Mouse (Mus musculus): Measurements from ENCODE around the gene Sec22c. TPM values are rescaled to one million over a fixed set of nuclear protein-coding genes. Genes with fewer than 3 reads are reported as not detected.
A peak's percentile ranks its signal among the peaks of the same experiment; 100 is the strongest.

The Sec22c gene
- total and polyA plus RNA-seq, 2 experiments from 2014 or later = 25.2 to 28.6 TPM

DNA sequence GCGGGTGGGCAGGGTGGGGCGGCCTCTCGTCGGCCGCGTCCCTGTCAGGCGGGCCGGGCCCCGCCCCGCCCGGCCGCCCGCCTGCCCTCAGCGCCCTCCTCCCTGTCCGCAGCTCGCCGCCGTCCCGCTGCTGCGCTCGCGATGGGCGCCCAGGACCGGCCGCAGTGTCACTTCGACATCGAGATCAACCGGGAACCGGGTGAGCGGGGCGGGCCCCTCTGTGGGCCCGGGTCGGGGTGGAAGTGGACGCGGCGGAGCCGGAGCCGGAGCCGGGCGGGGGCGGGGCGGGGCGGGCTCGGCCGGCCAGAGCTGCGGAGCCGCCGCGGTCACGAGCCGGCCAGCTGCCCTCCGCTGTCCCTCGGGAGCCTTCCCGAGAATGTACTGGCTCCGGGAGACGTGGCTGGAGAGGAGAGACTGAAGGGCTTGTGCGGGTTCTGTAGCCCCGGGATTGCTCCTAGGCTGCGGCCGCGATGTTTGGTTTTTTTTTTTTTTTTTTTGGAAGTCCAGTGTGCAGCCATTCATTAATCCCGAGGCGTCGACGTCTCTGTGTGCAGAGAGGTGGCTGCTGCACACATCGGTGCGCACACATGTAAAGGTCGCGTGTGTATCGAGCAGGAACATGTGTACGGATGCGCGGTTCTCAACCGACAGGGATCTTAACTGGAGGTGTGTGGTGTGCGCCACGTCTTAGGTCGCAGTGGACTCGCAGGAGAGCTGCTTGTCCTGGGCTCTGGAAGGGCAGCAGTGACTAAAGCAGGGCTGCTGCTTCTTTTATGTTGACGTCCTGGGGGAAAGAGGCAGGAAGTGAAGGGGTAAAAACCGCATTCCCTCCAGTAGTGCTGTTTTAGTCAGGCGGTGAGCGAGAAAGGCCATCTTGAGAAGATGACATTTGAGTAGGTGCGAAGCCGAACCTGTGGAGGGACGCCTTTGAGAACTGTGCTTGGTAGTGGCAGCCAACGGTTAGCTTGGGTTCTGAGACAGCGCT is 14.3 kb upstream of the Sec22c start:
- H3K27ac ChIP-seq = peak overlapping the region; percentile 97
- under 1% methylated on average over 66 of the region's 87 CpGs for WGBS
- H3K4me3 ChIP-seq (ENCODE audit: low read length) = peak overlapping the region; percentile 80
- TF ChIP-seq CTCF (IDR thresholded peaks at IDR 0.05; ENCODE audit: low read depth) = no peak
- no peaks in the 10 kb centered on the region for H3K36me3 ChIP-seq (ENCODE audit: insufficient read depth, low read length)
- ATAC-seq = peak; percentile 71
- peak; percentile 58 for DNase-seq (ENCODE audit: low spot score)
- no peaks in the 10 kb centered on the region for H3K27me3 ChIP-seq (ENCODE audit: insufficient read depth, low read length)
- H3K9ac ChIP-seq (replicated peaks; ENCODE audit: low read length) = peak overlapping the region; percentile 95
- peak overlapping the region; percentile 85 for H3K4me2 ChIP-seq (ENCODE audit: low read depth, low read length)
- H3K9me3 ChIP-seq (ENCODE audit: low read length) = no peaks in the 10 kb centered on the region
- H3K4me1 ChIP-seq (ENCODE audit: insufficient read depth, low read length) = peaks cover 5% of the 10 kb centered on the region

DNA sequence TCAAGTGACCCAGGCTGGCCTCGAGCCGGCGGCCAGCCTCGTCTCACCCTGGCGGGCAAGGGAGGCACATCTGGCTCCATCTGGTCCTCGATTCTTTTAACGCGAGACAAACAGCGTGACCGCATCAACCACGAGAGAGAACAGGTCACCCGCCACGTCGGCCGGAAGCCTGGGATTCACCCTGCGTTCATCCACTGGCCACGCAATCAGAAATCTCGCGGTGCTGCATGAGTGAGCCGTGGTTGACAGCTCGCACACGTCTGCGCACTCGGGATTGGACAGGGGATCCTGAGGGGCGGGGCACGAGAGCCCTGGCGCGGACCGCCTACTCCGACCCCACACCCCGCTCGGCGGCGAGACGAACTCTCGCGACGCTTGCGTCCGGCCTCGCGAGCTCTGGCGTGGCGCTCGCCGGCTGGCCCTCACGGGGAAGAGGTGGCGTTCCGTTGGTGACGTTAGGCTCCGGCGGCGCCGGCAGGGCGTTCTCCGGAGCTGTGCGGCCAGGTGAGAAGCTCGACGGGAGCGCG is 13.6 kb upstream of the Sec22c start, which contains the start of gene Nktr:
Nktr (plus strand) TSS at position 378 of the 527 bp plus-strand sequence.
- H3K27me3 ChIP-seq (ENCODE audit: insufficient read depth, low read length) = no peaks in the 10 kb centered on the region
- under 1% methylated on average over 59 of the region's 61 CpGs for WGBS
- no peaks in the 10 kb centered on the region for H3K9me3 ChIP-seq (ENCODE audit: low read length)
- DNase-seq (ENCODE audit: low spot score) = peak; percentile 100
- peak; percentile 99 for ATAC-seq
- H3K4me3 ChIP-seq (ENCODE audit: low read length) = peak within 1 kb of the TSS; percentile 80
- H3K36me3 ChIP-seq (ENCODE audit: insufficient read depth, low read length) = no peaks in the 10 kb centered on the region
- peak within 1 kb of the TSS; percentile 97 for H3K27ac ChIP-seq
- peak within 1 kb of the TSS; percentile 95 for H3K9ac ChIP-seq (replicated peaks; ENCODE audit: low read length)
- peaks cover 5% of the 10 kb centered on the region for H3K4me1 ChIP-seq (ENCODE audit: insufficient read depth, low read length)
- TF ChIP-seq CTCF (IDR thresholded peaks at IDR 0.05; ENCODE audit: low read depth) = peak; percentile 58
- peak within 1 kb of the TSS; percentile 85 for H3K4me2 ChIP-seq (ENCODE audit: low read depth, low read length)

GRCm38 (mm10) chr9:121718070-121718705 is 12.9 kb upstream of the Sec22c start:
- Histone ChIP-seq H3K27me3 (ENCODE audit: insufficient read depth, low read length) (no peaks in the 10 kb centered on the region), H3K9me3 (ENCODE audit: low read length) (no peaks in the 10 kb centered on the region), H3K4me2 (ENCODE audit: low read depth, low read length) (peak overlapping the region; percentile 85), H3K27ac (peak overlapping the region; percentile 97), H3K4me3 (ENCODE audit: low read length) (peak overlapping the region; percentile 80), H3K4me1 (ENCODE audit: insufficient read depth, low read length) (peaks cover 5% of the 10 kb centered on the region), H3K36me3 (ENCODE audit: insufficient read depth, low read length) (peaks cover 5% of the 10 kb centered on the region), H3K9ac (replicated peaks; ENCODE audit: low read length) (peak overlapping the region; percentile 95)
- WGBS = 65% methylated on average over 15 of the region's 15 CpGs
- no peak for TF ChIP-seq CTCF (IDR thresholded peaks at IDR 0.05; ENCODE audit: low read depth)
- ATAC-seq (no peak), DNase-seq (ENCODE audit: low spot score) (no peak)

- H3K36me3 ChIP-seq (ENCODE audit: insufficient read depth, low read length) = peaks cover 11% of the 10 kb centered on the region
- ATAC-seq (no peak), DNase-seq (ENCODE audit: low spot score) (no peak)
- H3K9me3 ChIP-seq (ENCODE audit: low read length) = no peaks in the 10 kb centered on the region
- H3K27me3 ChIP-seq (ENCODE audit: insufficient read depth, low read length) = no peaks in the 10 kb centered on the region
- H3K27ac ChIP-seq = no peak overlapping the region
- no peak overlapping the region for H3K4me2 ChIP-seq (ENCODE audit: low read depth, low read length)
- 82% methylated on average over 2 of the region's 2 CpGs for WGBS
- peaks cover 5% of the 10 kb centered on the region for H3K4me1 ChIP-seq (ENCODE audit: insufficient read depth, low read length)
- no peak overlapping the region for H3K4me3 ChIP-seq (ENCODE audit: low read length)
- no peak overlapping the region for H3K9ac ChIP-seq (replicated peaks; ENCODE audit: low read length)
- no peak for TF ChIP-seq CTCF (IDR thresholded peaks at IDR 0.05; ENCODE audit: low read depth)
These were observed 11.8 kb upstream of the Sec22c start for GRCm38 (mm10) chr9:121717048-121717447.

DNA sequence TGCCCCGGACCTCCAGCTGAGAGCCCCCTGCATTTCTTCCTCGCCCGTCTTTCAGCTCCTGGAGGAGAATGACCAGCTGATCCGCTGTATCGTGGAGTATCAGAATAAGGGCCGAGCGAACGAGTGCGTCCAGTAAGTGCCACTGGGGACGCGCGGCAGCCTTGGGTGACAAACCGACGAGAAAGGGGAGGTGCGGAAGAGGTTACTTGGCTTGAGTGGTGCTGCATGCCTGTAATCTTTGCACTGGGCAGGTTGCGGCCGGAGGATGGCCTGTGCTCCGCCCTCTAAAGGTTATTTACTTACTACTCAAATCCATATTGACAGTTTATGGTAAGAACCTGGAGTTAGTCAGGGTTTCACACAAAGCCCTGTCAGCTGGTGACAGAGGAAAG is 5.3 kb upstream of the Sec22c start:
- WGBS = under 1% methylated on average over 18 of the region's 18 CpGs
- DNase-seq (ENCODE audit: low spot score) = no peak

DNA sequence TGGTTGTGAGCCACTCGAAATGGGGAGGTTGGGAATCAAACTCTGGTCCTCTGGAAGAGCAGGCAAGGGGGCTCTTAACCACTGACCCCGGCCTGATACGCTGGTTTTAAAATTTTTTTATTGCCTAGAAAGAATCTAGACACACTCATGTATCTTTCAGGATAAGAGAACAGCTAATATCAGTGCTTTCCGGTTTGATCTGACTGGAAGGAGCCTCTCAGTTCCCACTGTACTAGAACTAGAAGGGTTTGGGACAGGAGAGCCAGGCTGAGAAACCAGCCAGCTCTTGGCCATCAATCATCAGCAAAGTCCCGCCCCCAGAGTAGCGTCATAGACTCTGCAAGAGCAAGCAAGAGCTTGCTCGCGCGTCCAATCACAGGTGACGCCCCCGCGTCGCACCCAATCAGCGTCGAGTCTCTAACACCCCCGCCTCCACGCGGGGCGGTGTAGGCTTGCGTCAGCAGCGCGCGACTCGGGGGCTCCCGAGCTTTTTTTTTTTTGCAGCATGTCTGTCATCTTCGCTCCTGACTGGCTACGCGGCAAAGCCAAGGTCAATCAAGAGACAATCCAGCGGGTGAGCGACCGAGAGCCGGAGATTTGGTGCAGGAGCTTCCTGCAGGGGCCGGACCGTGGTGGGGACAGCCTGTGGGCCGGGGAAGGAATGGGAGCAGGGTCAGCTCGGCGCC is 4.8 kb upstream of the Sec22c start, which contains the start of gene Ss18l2:
Ss18l2 (plus strand) TSS at position 432 of the 686 bp plus-strand sequence.
- Histone ChIP-seq H3K4me1 (ENCODE audit: insufficient read depth, low read length) (peaks cover 12% of the 10 kb centered on the region), H3K36me3 (ENCODE audit: insufficient read depth, low read length) (peaks cover 11% of the 10 kb centered on the region), H3K4me2 (ENCODE audit: low read depth, low read length) (peak within 1 kb of the TSS; percentile 85), H3K4me3 (ENCODE audit: low read length) (peak within 1 kb of the TSS; percentile 96), H3K9ac (replicated peaks; ENCODE audit: low read length) (peak within 1 kb of the TSS; percentile 96), H3K27me3 (ENCODE audit: insufficient read depth, low read length) (no peaks in the 10 kb centered on the region), H3K9me3 (ENCODE audit: low read length) (no peaks in the 10 kb centered on the region), H3K27ac (peak within 1 kb of the TSS; percentile 96)
- ATAC-seq (peak; percentile 99), DNase-seq (ENCODE audit: low spot score) (peak; percentile 100)
- WGBS = 5% methylated on average over 37 of the region's 37 CpGs
- TF ChIP-seq CTCF (IDR thresholded peaks at IDR 0.05; ENCODE audit: low read depth) = no peak

More for the DNA sequence above, 5.3 kb upstream of the Sec22c start:
- Histone ChIP-seq H3K9me3 (ENCODE audit: low read length) (no peaks in the 10 kb centered on the region), H3K4me1 (ENCODE audit: insufficient read depth, low read length) (peaks cover 8% of the 10 kb centered on the region), H3K4me2 (ENCODE audit: low read depth, low read length) (peak overlapping the region; percentile 85), H3K27me3 (ENCODE audit: insufficient read depth, low read length) (no peaks in the 10 kb centered on the region), H3K27ac (peak overlapping the region; percentile 96), H3K4me3 (ENCODE audit: low read length) (peak overlapping the region; percentile 96), H3K9ac (replicated peaks; ENCODE audit: low read length) (peak overlapping the region; percentile 96), H3K36me3 (ENCODE audit: insufficient read depth, low read length) (peaks cover 11% of the 10 kb centered on the region)
- TF ChIP-seq CTCF (IDR thresholded peaks at IDR 0.05; ENCODE audit: low read depth) = peak; percentile 21; the same call in 1 of the 2 replicates
- ATAC-seq = peak; percentile 20; the same call in 1 of the 2 replicates
